Mouse (Mus musculus) ES-E14 (cell line): ENCODE measurements around the gene Olfr389. TPM values are rescaled to one million over a fixed set of nuclear protein-coding genes. Genes with fewer than 3 reads are reported as not detected.

Experiments
- DNase-seq: peaks from one replicate; pipeline ENCODE4 v3.0.0-alpha.2; 2013; ENCODE audit warnings: low read depth, low spot score
- H3K27ac ChIP-seq: 2 replicates; pipeline ENCODE4 v1.5.1; 2012; ENCODE audit warnings: low read depth, mild to moderate bottlenecking, low read length, moderate library complexity, mixed read lengths; ENCODE audit not compliant: poor library complexity, insufficient read depth, severe bottlenecking
- H3K36me3 ChIP-seq: 2 replicates; pipeline ENCODE4 v1.6.1; 2012; ENCODE audit warnings: mild to moderate bottlenecking, low read length, moderate library complexity, mixed read lengths; ENCODE audit not compliant: control insufficient read depth, poor library complexity, insufficient read depth, severe bottlenecking
- H3K4me1 ChIP-seq, 2 experiments: fragments of 150-350 bp in 1 of 2; sonication (generic) in 1 of 2; 2 replicates each; pipeline ENCODE4 v1.6.1; 2012; ENCODE audit warnings: low read length in 2 of 2, mild to moderate bottlenecking in 1 of 2, mixed read lengths in 1 of 2; ENCODE audit not compliant: control insufficient read depth in 2 of 2, insufficient read depth in 2 of 2, poor library complexity in 1 of 2
- H3K4me3 ChIP-seq, 2 experiments: fragments of 150-350 bp in 1 of 2; sonication (generic) in 1 of 2; 2 replicates each; pipeline ENCODE4 v1.5.1; 2012; ENCODE audit warnings: low read length in 2 of 2, low read depth in 1 of 2, mild to moderate bottlenecking in 1 of 2, mixed read lengths in 1 of 2; ENCODE audit not compliant: insufficient read depth in 1 of 2, poor library complexity in 1 of 2, severe bottlenecking in 1 of 2
- H3K9ac ChIP-seq: 2 replicates; pipeline ENCODE4 v1.6.1; 2012; ENCODE audit warnings: low read depth, mild to moderate bottlenecking, low read length, mixed read lengths; ENCODE audit not compliant: poor library complexity, insufficient read depth, severe bottlenecking
- H3K9me3 ChIP-seq: fragments of 150-350 bp; sonication (generic); 2 replicates; pipeline ENCODE4 v1.6.1; 2012; ENCODE audit warnings: low read depth, mild to moderate bottlenecking, low read length; ENCODE audit not compliant: control insufficient read depth, insufficient read depth
- CHD2 ChIP-seq: IDR thresholded peaks from 2 replicates; pipeline ENCODE4 v1.6.1; 2014; ENCODE audit warnings: mild to moderate bottlenecking, low read depth, low read length, inconsistent platforms
- HCFC1 ChIP-seq: IDR thresholded peaks from 2 replicates; pipeline ENCODE4 v1.6.1; 2012; ENCODE audit warnings: low read length, inconsistent platforms, borderline replicate concordance; ENCODE audit not compliant: insufficient read depth
- MAFK ChIP-seq: IDR thresholded peaks from 2 replicates; pipeline ENCODE4 v1.6.1; 2014; ENCODE audit warnings: mild to moderate bottlenecking, low read depth, low read length, inconsistent platforms; ENCODE audit not compliant: insufficient read depth
- ZNF384 ChIP-seq: IDR thresholded peaks from 2 replicates; pipeline ENCODE4 v1.6.1; 2012; ENCODE audit warnings: low read depth, low read length, inconsistent platforms
- in situ Hi-C, 2 experiments: fragments of 600-800 bp; cut with MboI; formaldehyde crosslinking; loops; one replicate each; pipeline ENCODE4 v1.15.1; 2025; ENCODE audit warnings: low sequenced_read_pairs in 2 of 2, inconsistent platforms in 1 of 2; ENCODE audit not compliant: unreplicated experiment in 2 of 2
- total RNA-seq: library from RNA; depleted of rRNA; stranded (reverse); fragments of 300-350 nt; gene quantifications from 2 replicates; pipeline ENCODE4 v1.2.3, GENCODE M21; 2012; rRNA removed

Olfr389 gene
- total RNA-seq, 1 experiment: not detected

DNA sequence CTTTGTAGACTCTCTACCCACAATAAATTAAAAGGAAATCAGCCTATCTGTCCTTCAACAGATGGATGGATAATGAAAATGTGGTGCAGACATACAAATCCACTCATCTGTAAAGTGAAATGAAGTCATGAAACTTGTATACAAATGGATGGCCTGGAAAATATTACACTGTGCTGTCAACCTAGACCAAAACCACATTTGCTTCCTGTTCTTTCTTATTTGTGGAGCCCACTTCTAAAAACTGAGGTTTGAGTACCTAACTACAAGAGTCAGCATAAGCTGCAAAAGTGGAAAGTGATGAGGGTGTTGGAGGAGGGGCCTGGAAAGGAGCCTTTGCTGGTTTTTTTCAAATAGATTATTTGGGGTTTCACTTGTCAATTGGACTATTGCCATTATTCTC lies 21.4 kb downstream of the Olfr389 start:
- in situ Hi-C loops: no loop called here
- Histone ChIP-seq H3K36me3 (no peaks in the 10 kb centered on the region), H3K27ac (no peak overlapping the region), H3K4me1 (no peaks in the 10 kb centered on the region), H3K9me3 (0 out of 2 replicates have a peak, but pooled peaks cover 3% of the 10 kb centered on the region), H3K4me3 (no peak overlapping the region), H3K9ac (no peak overlapping the region)
- no peak for TF ChIP-seq HCFC1
- TF ChIP-seq MAFK: no peak
- TF ChIP-seq CHD2: no peak
- no peak for TF ChIP-seq ZNF384
- no peak for DNase-seq

Other genes starting within 250 kb of the Olfr389 start
- gene Olfr385, start 187.7 kb downstream of the Olfr389 start, total RNA-seq: not detected in 2 replicates
- not detected in 2 replicates for gene Olfr384, start 182.1 kb downstream of the Olfr389 start, total RNA-seq
- not detected in 2 replicates for gene Zfp735, start 91.9 kb downstream of the Olfr389 start, total RNA-seq
- gene Olfr390, start 2.3 kb upstream of the Olfr389 start, total RNA-seq: not detected in 2 replicates
- not detected in 2 replicates for gene Olfr391-ps, start 22.3 kb upstream of the Olfr389 start, total RNA-seq
- not detected in 2 replicates for gene Olfr392, start 36.3 kb upstream of the Olfr389 start, total RNA-seq
- gene Olfr393, start 70.7 kb upstream of the Olfr389 start, total RNA-seq: not detected in 2 replicates
- gene Olfr394, start 110.1 kb upstream of the Olfr389 start, total RNA-seq: not detected in 2 replicates
- not detected in 2 replicates for gene Olfr395, start 128.6 kb upstream of the Olfr389 start, total RNA-seq
- not detected in 2 replicates for gene Olfr23, start 156.0 kb upstream of the Olfr389 start, total RNA-seq
- not detected in 2 replicates for gene Olfr397, start 180.1 kb upstream of the Olfr389 start, total RNA-seq
- gene Olfr398, start 209.7 kb upstream of the Olfr389 start, total RNA-seq: not detected in 2 replicates